Mouse (Mus musculus) olfactory bulb, adult 2 months (tissue): ENCODE measurements around the gene Olfr959.

Source experiments
- CTCF ChIP-seq: fragments of 200-500 bp; IDR thresholded peaks from 2 replicates; pipeline ENCODE4 v1.5.1; 2012; ENCODE audit warnings: low read depth, mild to moderate bottlenecking, low read length, moderate library complexity; ENCODE audit not compliant: insufficient read depth
- POLR2A ChIP-seq: fragments of 200-500 bp; IDR thresholded peaks from 2 replicates; pipeline ENCODE4 v1.6.1; 2012; ENCODE audit warnings: mild to moderate bottlenecking, low read depth, low read length, moderate library complexity; ENCODE audit not compliant: insufficient read depth

DNA sequence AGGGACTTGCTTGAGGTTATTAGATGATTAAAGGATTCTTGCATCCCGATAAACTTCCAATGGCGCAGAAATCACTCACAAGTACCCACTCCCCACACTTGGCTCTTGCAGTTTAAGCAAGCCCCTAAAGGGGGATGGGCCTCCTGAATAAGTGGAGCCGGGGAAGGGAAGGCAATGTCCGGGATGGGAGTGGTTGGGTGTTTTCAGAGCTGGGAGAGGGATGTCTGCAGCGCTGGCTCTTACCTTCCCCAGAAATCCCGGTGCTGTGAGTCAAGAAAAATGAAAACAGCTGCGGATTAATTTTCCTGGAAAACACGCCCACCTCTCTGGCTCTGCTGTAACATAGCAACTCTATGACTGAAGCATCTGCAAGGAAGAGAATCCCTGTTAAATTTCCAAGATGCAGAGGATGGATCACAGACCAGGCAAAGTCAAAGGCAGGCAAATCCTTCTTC lies 28.7 kb upstream of the Olfr959 start, which contains the start of gene AW551984:
- no peak for TF ChIP-seq CTCF
- no peak for TF ChIP-seq POLR2A
